Mouse (Mus musculus) forebrain, embryonic 12.5 days (tissue): Measurements from ENCODE around the gene Hist1h2bn. TPM values are rescaled to one million over a fixed set of nuclear protein-coding genes. Genes with fewer than 3 reads are reported as not detected.
"Not testable (repeated sequence)": the region's sequence is repeated elsewhere in the genome, so short reads cannot be mapped to it uniquely, and the experiment has no call there.

ENCODE experiments used
- ATAC-seq: fragments of 200-750 bp; cut with Nextera tagmentation; 2 replicates; pipeline ENCODE4 v1.8.0; 2017; ENCODE audit warnings: moderate TSS enrichment; ENCODE audit not compliant: low FRiP score
- H3K27ac ChIP-seq: fragments of 300-500 bp; sonication (generic); 2 replicates; pipeline ENCODE4 v1.5.1; 2016; ENCODE audit warnings: mild to moderate bottlenecking
- H3K27me3 ChIP-seq: fragments of 300-500 bp; sonication (generic); 2 replicates; pipeline ENCODE4 v1.6.1; 2016; ENCODE audit warnings: mild to moderate bottlenecking
- H3K36me3 ChIP-seq: fragments of 300-500 bp; sonication (generic); replicated peaks from 2 replicates; pipeline ENCODE4 v1.6.1; 2016; ENCODE audit warnings: mild to moderate bottlenecking
- H3K4me1 ChIP-seq: fragments of 300-500 bp; sonication (generic); 2 replicates; pipeline ENCODE4 v1.6.1; 2016
- H3K4me2 ChIP-seq: fragments of 300-500 bp; sonication (generic); 2 replicates; pipeline ENCODE4 v1.6.1; 2016; ENCODE audit warnings: mild to moderate bottlenecking, moderate library complexity
- H3K4me3 ChIP-seq: fragments of 300-500 bp; sonication (generic); replicated peaks from 2 replicates; pipeline ENCODE4 v1.5.1; 2016; ENCODE audit warnings: mild to moderate bottlenecking
- H3K9ac ChIP-seq: fragments of 300-500 bp; sonication (generic); 2 replicates; pipeline ENCODE4 v1.6.1; 2016; ENCODE audit warnings: mild to moderate bottlenecking
- H3K9me3 ChIP-seq: fragments of 300-500 bp; sonication (generic); 2 replicates; pipeline ENCODE4 v1.6.1; 2016
- WGBS: fragments of 180-500 bp; shearing (Covaris S2); methylation state at CpG from one replicate; pipeline ENCODE4 v1.1.7; 2016; 5-methylcytosine and 5-hydroxymethylcytosine counted together
- microRNA-seq: library from miRNA; unstranded; fragments of <30 nt; microRNA quantifications from one replicate; pipeline ENCODE4, GENCODE M21; 2017
- polyA plus RNA-seq: library from polyadenylated mRNA; unstranded; fragments of >200 nt; fragmentation: Nextera tagmentation; extraction: Ambion mirVana; gene quantifications from 2 replicates; pipeline ENCODE4 v1.2.1, GENCODE M21; 2016

Gene Hist1h2bn
- polyA plus RNA-seq, 1 experiment from 2014 or later: 4.9 TPM

GRCm38 (mm10) chr13:21786899-21787629, 33.1 kb downstream of the Hist1h2bn start, which contains the start of the genes Hist1h2an and Hist1h2bp:
TSS of gene Hist1h2an (minus strand) at chr13:21787218.
TSS of gene Hist1h2bp (plus strand) at chr13:21787461.
- H3K36me3 ChIP-seq, H3K9me3 ChIP-seq, H3K27me3 ChIP-seq: not testable (repeated sequence)
- peak; percentile 95 for ATAC-seq
- Histone ChIP-seq H3K4me1 (peaks cover 39% of the 10 kb centered on the region), H3K4me2 (peak within 1 kb of the TSS; percentile 53), H3K4me3 (peak within 1 kb of the TSS; percentile 37), H3K9ac (peak within 1 kb of the TSS; percentile 58), H3K27ac (peak within 1 kb of the TSS; percentile 94)
- WGBS: under 1% methylated on average over 38 of the region's 63 CpGs

GRCm38 (mm10) chr13:21787760-21788593, 34.1 kb downstream of the Hist1h2bn start:
- WGBS: 5% methylated on average over 17 of the region's 21 CpGs
- H3K9ac ChIP-seq: peak overlapping the region; percentile 45; the same call in 1 of the 2 replicates

GRCm38 (mm10) chr13:21789925-21790324, 36.0 kb downstream of the Hist1h2bn start:
- H3K4me1 ChIP-seq: peaks cover 24% of the 10 kb centered on the region
- H3K9ac ChIP-seq: no peak overlapping the region
- no peaks in the 10 kb centered on the region for H3K9me3 ChIP-seq
- no peak overlapping the region for H3K4me3 ChIP-seq
- H3K27me3 ChIP-seq: no peaks in the 10 kb centered on the region
- H3K4me2 ChIP-seq: no peak overlapping the region
- no peaks in the 10 kb centered on the region for H3K36me3 ChIP-seq
- 54% methylated on average over 6 of the region's 6 CpGs for WGBS
- no peak overlapping the region for H3K27ac ChIP-seq
- ATAC-seq: no peak

More at GRCm38 (mm10) chr13:21787760-21788593, 34.1 kb downstream of the Hist1h2bn start:
- ATAC-seq: peak; percentile 14
- peak overlapping the region; percentile 88 for H3K27ac ChIP-seq
- H3K27me3 ChIP-seq: no peaks in the 10 kb centered on the region
- no peaks in the 10 kb centered on the region for H3K9me3 ChIP-seq
- H3K36me3 ChIP-seq: no peaks in the 10 kb centered on the region
- peak overlapping the region; percentile 37 for H3K4me3 ChIP-seq
- peak overlapping the region; percentile 50 for H3K4me2 ChIP-seq
- peaks cover 32% of the 10 kb centered on the region for H3K4me1 ChIP-seq

GRCm38 (mm10) chr13:21790601-21791283, 36.8 kb downstream of the Hist1h2bn start:
- ATAC-seq: no peak
- Histone ChIP-seq H3K4me1 (peaks cover 20% of the 10 kb centered on the region), H3K9me3 (no peaks in the 10 kb centered on the region), H3K4me2 (peak overlapping the region; percentile 42), H3K36me3 (no peaks in the 10 kb centered on the region), H3K27me3 (no peaks in the 10 kb centered on the region), H3K27ac (peak overlapping the region; percentile 36; the same call in 1 of the 2 replicates), H3K9ac (peak overlapping the region; percentile 45), H3K4me3 (peak overlapping the region; percentile 11)
- WGBS: 5% methylated on average over 18 of the region's 18 CpGs

GRCm38 (mm10) chr13:21795584-21795983, 41.7 kb downstream of the Hist1h2bn start:
- Histone ChIP-seq H3K4me2 (no peak overlapping the region), H3K4me3 (no peak overlapping the region), H3K9me3 (no peaks in the 10 kb centered on the region), H3K27ac (no peak overlapping the region), H3K27me3 (no peaks in the 10 kb centered on the region), H3K9ac (no peak overlapping the region), H3K36me3 (no peaks in the 10 kb centered on the region), H3K4me1 (peaks cover 5% of the 10 kb centered on the region)
- 88% methylated on average over 7 of the region's 7 CpGs for WGBS
- no peak for ATAC-seq

GRCm38 (mm10) chr13:21797163-21797562, 43.2 kb downstream of the Hist1h2bn start:
- not testable (repeated sequence) for H3K27me3 ChIP-seq, ATAC-seq, H3K9ac ChIP-seq, H3K9me3 ChIP-seq, H3K4me3 ChIP-seq, H3K36me3 ChIP-seq, H3K4me1 ChIP-seq, H3K4me2 ChIP-seq, H3K27ac ChIP-seq

GRCm38 (mm10) chr13:21803058-21803457, 49.1 kb downstream of the Hist1h2bn start:
- no CpG with 5 or more reads among the region's 4 CpGs for WGBS

More at GRCm38 (mm10) chr13:21803058-21803457, 49.1 kb downstream of the Hist1h2bn start:
- H3K4me2 ChIP-seq, H3K4me3 ChIP-seq, H3K36me3 ChIP-seq, H3K9ac ChIP-seq, H3K27ac ChIP-seq, H3K9me3 ChIP-seq, H3K27me3 ChIP-seq, H3K4me1 ChIP-seq: not testable (repeated sequence)
- peak; percentile 85 for ATAC-seq

Small RNAs within 50 kb of the gene (microRNA-seq; reads per million reads assigned to microRNA genes)
- not detected for gene Gm44346
- gene Gm44357: not detected
- gene Gm44367: not detected
- not detected for gene Gm44454

Other genes starting within 250 kb of the Hist1h2bn start
- 8.9 and 10.1 TPM in 2 replicates for gene Zkscan8, start 223.0 kb upstream of the Hist1h2bn start, polyA plus RNA-seq
- 0.17 and 0.22 TPM in 2 replicates for gene Olfr1366, start 211.3 kb upstream of the Hist1h2bn start, polyA plus RNA-seq
- gene Olfr1535, start 194.2 kb upstream of the Hist1h2bn start, polyA plus RNA-seq: not detected in 2 replicates
- not detected in 2 replicates for gene Olfr1364, start 172.4 kb upstream of the Hist1h2bn start, polyA plus RNA-seq
- not detected in 2 replicates for gene Olfr1362, start 140.1 kb upstream of the Hist1h2bn start, polyA plus RNA-seq
- not detected in 2 replicates for gene Olfr11, start 111.6 kb upstream of the Hist1h2bn start, polyA plus RNA-seq
- gene Olfr1361, start 90.7 kb upstream of the Hist1h2bn start, polyA plus RNA-seq: not detected in 2 replicates
- not detected in 2 replicates for gene Olfr1360, start 76.7 kb upstream of the Hist1h2bn start, polyA plus RNA-seq
- gene Olfr1359, start 56.0 kb upstream of the Hist1h2bn start, polyA plus RNA-seq: not detected in 2 replicates
- gene Hist1h2bl, start 38.0 kb upstream of the Hist1h2bn start, polyA plus RNA-seq: 4.8 TPM in 1 of 2 replicates, not detected in the other
- gene Hist1h2ai, start 37.7 kb upstream of the Hist1h2bn start, polyA plus RNA-seq: 18.4 and 22.2 TPM in 2 replicates
- 13.8 and 14.8 TPM in 2 replicates for gene Hist1h3h, start 36.5 kb upstream of the Hist1h2bn start, polyA plus RNA-seq
- gene Hist1h2bm, start 32.1 kb upstream of the Hist1h2bn start, polyA plus RNA-seq: 5.8 and 5.9 TPM in 2 replicates
- gene Hist1h4j, start 19.1 kb upstream of the Hist1h2bn start, polyA plus RNA-seq: 0.74 and 0.86 TPM in 2 replicates
- 2.4 and 4.5 TPM in 2 replicates for gene Hist1h4k, start 3.6 kb upstream of the Hist1h2bn start, polyA plus RNA-seq
- gene Hist1h2ak, start 296 bp upstream of the Hist1h2bn start, polyA plus RNA-seq: 34.1 and 37.7 TPM in 2 replicates
- gene Hist1h1b, start 26.5 kb downstream of the Hist1h2bn start, polyA plus RNA-seq: 44.0 and 46.6 TPM in 2 replicates
- gene Hist1h3i, start 29.2 kb downstream of the Hist1h2bn start, polyA plus RNA-seq: 166 and 188 TPM in 2 replicates
- gene Hist1h2an, start 33.1 kb downstream of the Hist1h2bn start, polyA plus RNA-seq: 13.9 and 15.0 TPM in 2 replicates
- 3.0 and 5.2 TPM in 2 replicates for gene Hist1h2bp, start 33.3 kb downstream of the Hist1h2bn start, polyA plus RNA-seq
- 23.9 and 32.5 TPM in 2 replicates for gene Hist1h2bq, start 56.1 kb downstream of the Hist1h2bn start, polyA plus RNA-seq
- not detected in 2 replicates for gene Hist1h2ao, start 56.3 kb downstream of the Hist1h2bn start, polyA plus RNA-seq
- gene Hist1h4m, start 57.6 kb downstream of the Hist1h2bn start, polyA plus RNA-seq: not detected in 2 replicates
- 12.5 and 13.8 TPM in 2 replicates for gene Hist1h4n, start 78.1 kb downstream of the Hist1h2bn start, polyA plus RNA-seq
- 6,142 and 6,230 TPM in 2 replicates for gene Hist1h2ap, start 79.4 kb downstream of the Hist1h2bn start, polyA plus RNA-seq
- 24.5 and 30.9 TPM in 2 replicates for gene Hist1h2br, start 79.6 kb downstream of the Hist1h2bn start, polyA plus RNA-seq
- gene Zfp184, start 191.0 kb downstream of the Hist1h2bn start, polyA plus RNA-seq: 24.5 and 26.7 TPM in 2 replicates
- gene Pom121l2, start 227.1 kb downstream of the Hist1h2bn start, polyA plus RNA-seq: 0.13 TPM in 1 of 2 replicates, not detected in the other